In the genomic region with DNA sequence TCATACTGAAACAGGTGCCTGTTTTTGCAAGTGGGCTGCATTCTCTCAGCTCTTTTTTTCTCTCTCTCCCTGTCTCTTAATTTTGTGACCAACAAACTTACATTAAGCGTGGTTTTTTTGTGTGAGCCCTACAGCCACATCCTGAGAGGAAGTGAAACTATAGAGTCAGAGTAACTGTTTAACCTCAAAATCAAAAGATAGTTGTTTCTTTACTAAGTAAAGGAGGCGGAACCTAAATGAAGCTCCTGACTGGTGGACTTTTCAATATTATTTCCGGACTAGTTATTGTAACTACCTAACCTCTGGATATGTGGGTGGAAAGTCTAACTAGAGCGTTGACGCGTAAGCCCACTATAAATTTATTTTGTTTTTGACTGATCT, we compare ENCODE assay signal across 9 mouse cellular contexts. TPM values are rescaled to one million over a fixed set of nuclear protein-coding genes. Genes with fewer than 3 reads are reported as not detected.
A peak's percentile ranks its signal among the peaks of the same experiment; 100 is the strongest.
DNase-seq lines count a peak whose midpoint lies in the region; ATAC-seq and TF ChIP-seq lines count a peak whose summit lies in the region.
"Had no signal": no experiment of that assay in that cellular context is flagged by ENCODE, and none has a peak within 500 bp of the region (broad histone marks: within the 10 kb centered on the region; RNA-seq: fewer than 3 reads in every experiment).

No protein-coding gene starts in this region.

- no peak overlapping the region for H3K27ac ChIP-seq in forebrain, embryonic 10.5 days
- H3K27ac ChIP-seq in liver, embryonic 15.5 days (replicated peaks) = no peak overlapping the region
- no peak overlapping the region for H3K27ac ChIP-seq in neural tube, embryonic 14.5 days (ENCODE audit: low read depth, low read length)
- no peak overlapping the region for H3K27ac ChIP-seq in kidney, embryonic 16.5 days (ENCODE audit: low read length)
- H3K27ac ChIP-seq in intestine, embryonic 15.5 days = no peak overlapping the region

- no peak overlapping the region for H3K9ac ChIP-seq in liver, embryonic 15.5 days
- H3K9ac ChIP-seq in neural tube, embryonic 14.5 days (replicated peaks; ENCODE audit: low read depth, low read length) = no peak overlapping the region
- H3K9ac ChIP-seq in kidney, embryonic 16.5 days (replicated peaks; ENCODE audit: low read length) = no peak overlapping the region
- H3K9ac ChIP-seq in intestine, embryonic 15.5 days = no peak overlapping the region

- TF ChIP-seq POLR2A in lung, adult 2 months (IDR thresholded peaks at IDR 0.05; ENCODE audit: borderline replicate concordance, extremely low read depth, low read depth, low read length) = no peak

- H3K9me3 ChIP-seq in forebrain, embryonic 10.5 days = 0 out of 2 replicates have a peak, but pooled peaks cover 3% of the 10 kb centered on the region
- no peaks in the 10 kb centered on the region for H3K9me3 ChIP-seq in liver, embryonic 15.5 days (replicated peaks)
- no peaks in the 10 kb centered on the region for H3K9me3 ChIP-seq in neural tube, embryonic 14.5 days (ENCODE audit: control insufficient read depth, low read length)
- H3K9me3 ChIP-seq in kidney, embryonic 16.5 days (ENCODE audit: low read length) = no peaks in the 10 kb centered on the region
- no peaks in the 10 kb centered on the region for H3K9me3 ChIP-seq in intestine, embryonic 15.5 days

- no peak for TF ChIP-seq CTCF in lung, adult 2 months (IDR thresholded peaks at IDR 0.05; ENCODE audit: insufficient read depth, low read length)

- H3K4me3 ChIP-seq in lung, adult 2 months (replicated peaks; ENCODE audit: extremely low read depth, low read depth, low read length) = peak overlapping the region; percentile 41
- H3K4me3 ChIP-seq in forebrain, embryonic 10.5 days = peak overlapping the region; percentile 77; the same call in 1 of the 2 replicates
- no peak overlapping the region for H3K4me3 ChIP-seq in liver, embryonic 15.5 days (replicated peaks)
- H3K4me3 ChIP-seq in neural tube, embryonic 14.5 days (ENCODE audit: low read depth, low read length) = peak overlapping the region; percentile 17
- no peak overlapping the region for H3K4me3 ChIP-seq in kidney, embryonic 16.5 days (ENCODE audit: low read length)
- no peak overlapping the region for H3K4me3 ChIP-seq in intestine, embryonic 15.5 days (replicated peaks)

- no peaks in the 10 kb centered on the region; the same call in 1 of the 2 replicates for H3K4me1 ChIP-seq in lung, adult 2 months (ENCODE audit: control insufficient read depth, insufficient read depth, low read length)
- peaks cover 69% of the 10 kb centered on the region for H3K4me1 ChIP-seq in forebrain, embryonic 10.5 days
- peaks cover 13% of the 10 kb centered on the region; the same call in 1 of the 2 replicates for H3K4me1 ChIP-seq in liver, embryonic 15.5 days (replicated peaks)
- peaks cover 16% of the 10 kb centered on the region for H3K4me1 ChIP-seq in neural tube, embryonic 14.5 days (ENCODE audit: control insufficient read depth, insufficient read depth, low read length)
- peaks cover 11% of the 10 kb centered on the region for H3K4me1 ChIP-seq in kidney, embryonic 16.5 days (ENCODE audit: insufficient read depth, low read length)
- no peaks in the 10 kb centered on the region for H3K4me1 ChIP-seq in intestine, embryonic 15.5 days (replicated peaks)

- peak overlapping the region; percentile 77; the same call in 1 of the 2 replicates for H3K4me2 ChIP-seq in liver, embryonic 15.5 days
- peak overlapping the region; percentile 71 for H3K4me2 ChIP-seq in neural tube, embryonic 14.5 days (ENCODE audit: low read depth, low read length)
- no peak overlapping the region for H3K4me2 ChIP-seq in kidney, embryonic 16.5 days (replicated peaks; ENCODE audit: low read depth, low read length)
- H3K4me2 ChIP-seq in intestine, embryonic 15.5 days (replicated peaks) = no peak overlapping the region

- H3K36me3 ChIP-seq in forebrain, embryonic 10.5 days (replicated peaks) = peaks cover 4% of the 10 kb centered on the region; the same call in 1 of the 2 replicates
- H3K36me3 ChIP-seq in liver, embryonic 15.5 days (replicated peaks) = no peaks in the 10 kb centered on the region
- no peaks in the 10 kb centered on the region for H3K36me3 ChIP-seq in neural tube, embryonic 14.5 days (ENCODE audit: control insufficient read depth, insufficient read depth, low read length)
- no peaks in the 10 kb centered on the region for H3K36me3 ChIP-seq in kidney, embryonic 16.5 days (ENCODE audit: insufficient read depth, low read length)
- H3K36me3 ChIP-seq in intestine, embryonic 15.5 days = no peaks in the 10 kb centered on the region

- ATAC-seq in liver, embryonic 15.5 days (ENCODE audit: insufficient read depth) = no peak
- no peak for ATAC-seq in neural tube, embryonic 14.5 days (ENCODE audit: low read depth)
- ATAC-seq in kidney, embryonic 16.5 days (ENCODE audit: low FRiP score, low TSS enrichment) = no peak
- no peak for ATAC-seq in intestine, embryonic 15.5 days

- WGBS in lung, adult 2 months = 61% methylated on average over 6 of the region's 6 CpGs
- WGBS in forebrain, embryonic 10.5 days = 86% methylated on average over 6 of the region's 6 CpGs
- WGBS in liver, embryonic 15.5 days (ENCODE audit: insufficient replicate concordance) = 9% methylated on average over 6 of the region's 6 CpGs
- 87% methylated on average over 6 of the region's 6 CpGs for WGBS in neural tube, embryonic 14.5 days
- WGBS in kidney, embryonic 16.5 days = 68% methylated on average over 6 of the region's 6 CpGs
- 86% methylated on average over 6 of the region's 6 CpGs for WGBS in intestine, embryonic 15.5 days

- no peak for DNase-seq in lung, adult 2 months
- no peak for DNase-seq in lung, adult 18-20 months
- no peak for DNase-seq in forebrain, embryonic 10.5 days (ENCODE audit: extremely low spot score, low spot score)
- no peak for DNase-seq in urinary bladder, postnatal 10 days (ENCODE audit: low spot score)
- DNase-seq: heart, postnatal 14 days had no signal

- peaks cover 16% of the 10 kb centered on the region for H3K27me3 ChIP-seq in forebrain, embryonic 10.5 days (ENCODE audit: poor library complexity, severe bottlenecking)
- H3K27me3 ChIP-seq in liver, embryonic 15.5 days = peaks cover 50% of the 10 kb centered on the region
- H3K27me3 ChIP-seq in neural tube, embryonic 14.5 days (ENCODE audit: control insufficient read depth, insufficient read depth, low read length) = no peaks in the 10 kb centered on the region
- peaks cover 11% of the 10 kb centered on the region; the same call in 1 of the 2 replicates for H3K27me3 ChIP-seq in kidney, embryonic 16.5 days (ENCODE audit: insufficient read depth, low read length)
- H3K27me3 ChIP-seq in intestine, embryonic 15.5 days (replicated peaks) = peaks cover 7% of the 10 kb centered on the region; the same call in 1 of the 2 replicates

RNA-seq across cellular contexts. Expression of gene Kcna3, which starts 2.2 kb away (rescaled TPM):
- polyA plus RNA-seq in lung, adult 2 months (2012; rRNA removed) = 16.6 and 18.2 TPM in 2 replicates
- polyA plus RNA-seq in forebrain, embryonic 10.5 days (2016; fragmentation: Nextera tagmentation; extraction: Ambion mirVana) = 3.3 and 3.5 TPM in 2 replicates
- 1.1 and 1.2 TPM in 2 replicates for polyA plus RNA-seq in liver, embryonic 15.5 days (2015; fragmentation: Nextera tagmentation; extraction: Ambion mirVana)
- polyA plus RNA-seq in neural tube, embryonic 14.5 days (2014; fragmentation: Nextera tagmentation; extraction: Ambion mirVana) = 7.2 and 10.3 TPM in 2 replicates
- 1.1 and 1.2 TPM in 2 replicates for polyA plus RNA-seq in kidney, embryonic 16.5 days (2015; fragmentation: Nextera tagmentation; extraction: Ambion mirVana)
- polyA plus RNA-seq in intestine, embryonic 15.5 days (2015; fragmentation: Nextera tagmentation; extraction: Ambion mirVana) = 0.96 and 1.2 TPM in 2 replicates

Comparison
In these comparisons a context has a peak if more than half of its experiments do, and no peak if none do; other contexts are left out.
1. H3K4me3 ChIP-seq: peak in lung, adult 2 months (single experiment), forebrain, embryonic 10.5 days (single experiment) and neural tube, embryonic 14.5 days (single experiment); none in liver, embryonic 15.5 days (single experiment), kidney, embryonic 16.5 days (single experiment) and intestine, embryonic 15.5 days (single experiment).
2. H3K4me2 ChIP-seq: peak in liver, embryonic 15.5 days (single experiment) and neural tube, embryonic 14.5 days (single experiment); none in kidney, embryonic 16.5 days (single experiment) and intestine, embryonic 15.5 days (single experiment).